Mouse (Mus musculus) embryonic facial prominence, embryonic 14.5 days (tissue): ENCODE measurements at regions not wholly inside any gene's neighbourhood (a gene's known extent, or its start where the extent isn't known, plus 50 kb on each side); places are given as distances from the start of the nearest gene placed in this dataset.
A peak's percentile ranks its signal among the peaks of the same experiment; 100 is the strongest.

Experiments used
- ATAC-seq: fragments of 200-750 bp; cut with Nextera tagmentation; 2 replicates; pipeline ENCODE4 v1.8.0; 2017; ENCODE audit warnings: low read depth, moderate number of reproducible peaks, moderate TSS enrichment
- DNase-seq: peaks from one replicate; pipeline ENCODE4 v3.0.0-alpha.2; 2015; ENCODE audit warnings: low spot score
- H3K27ac ChIP-seq: fragments of 300-500 bp; sonication (generic); replicated peaks from 2 replicates; pipeline ENCODE4 v1.5.1; 2014; ENCODE audit warnings: low read depth, mild to moderate bottlenecking, low read length, moderate library complexity
- H3K27me3 ChIP-seq: fragments of 300-500 bp; sonication (generic); replicated peaks from 2 replicates; pipeline ENCODE4 v1.6.1; 2014; ENCODE audit warnings: low read length; ENCODE audit not compliant: control insufficient read depth, insufficient read depth
- H3K36me3 ChIP-seq: fragments of 300-500 bp; sonication (generic); 2 replicates; pipeline ENCODE4 v1.6.1; 2014; ENCODE audit warnings: low read length, mixed read lengths; ENCODE audit not compliant: control insufficient read depth, insufficient read depth
- H3K4me1 ChIP-seq: fragments of 300-500 bp; sonication (generic); 2 replicates; pipeline ENCODE4 v1.6.1; 2014; ENCODE audit warnings: antibody characterized with exemption, low read length; ENCODE audit not compliant: control insufficient read depth, insufficient read depth
- H3K4me2 ChIP-seq: fragments of 300-500 bp; sonication (generic); 2 replicates; pipeline ENCODE4 v1.6.1; 2014; ENCODE audit warnings: low read depth, mild to moderate bottlenecking, low read length, moderate library complexity, mixed read lengths
- H3K4me3 ChIP-seq: fragments of 300-500 bp; sonication (generic); 2 replicates; pipeline ENCODE4 v1.5.1; 2014; ENCODE audit warnings: low read depth, mild to moderate bottlenecking, low read length
- H3K9ac ChIP-seq: fragments of 300-500 bp; sonication (generic); 2 replicates; pipeline ENCODE4 v1.6.1; 2014; ENCODE audit warnings: low read depth, mild to moderate bottlenecking, low read length, moderate library complexity, mixed read lengths
- H3K9me3 ChIP-seq: fragments of 300-500 bp; sonication (generic); 2 replicates; pipeline ENCODE4 v1.6.1; 2016; ENCODE audit warnings: low read length; ENCODE audit not compliant: control insufficient read depth
- WGBS: fragments of 180-500 bp; shearing (Covaris S2); extraction: QIAGEN DNeasy Blood & Tissue Kit; methylation state at CpG from one replicate; pipeline ENCODE4 v1.1.7; 2014; 5-methylcytosine and 5-hydroxymethylcytosine counted together

GRCm38 (mm10) chr15:96944741-96945140 lies 111.0 kb downstream of the Slc38a4 start:
- no peak for DNase-seq
- ATAC-seq = no peak
- no peaks in the 10 kb centered on the region for H3K36me3 ChIP-seq
- H3K4me1 ChIP-seq = no peaks in the 10 kb centered on the region
- H3K4me3 ChIP-seq = no peak overlapping the region
- no peak overlapping the region for H3K9ac ChIP-seq
- H3K27me3 ChIP-seq = no peaks in the 10 kb centered on the region
- no peak overlapping the region for H3K27ac ChIP-seq
- no peaks in the 10 kb centered on the region for H3K9me3 ChIP-seq
- H3K4me2 ChIP-seq = no peak overlapping the region
- 97% methylated on average over 4 of the region's 4 CpGs for WGBS

- Histone ChIP-seq H3K4me2 (no peak overlapping the region), H3K27me3 (no peaks in the 10 kb centered on the region), H3K27ac (no peak overlapping the region), H3K4me1 (no peaks in the 10 kb centered on the region), H3K4me3 (no peak overlapping the region), H3K9ac (no peak overlapping the region), H3K36me3 (no peaks in the 10 kb centered on the region), H3K9me3 (no peaks in the 10 kb centered on the region)
- 89% methylated on average over 4 of the region's 4 CpGs for WGBS
- ATAC-seq (no peak), DNase-seq (no peak)
Measured at GRCm38 (mm10) chr15:96942651-96943050, 113.1 kb downstream of the Slc38a4 start.

DNA sequence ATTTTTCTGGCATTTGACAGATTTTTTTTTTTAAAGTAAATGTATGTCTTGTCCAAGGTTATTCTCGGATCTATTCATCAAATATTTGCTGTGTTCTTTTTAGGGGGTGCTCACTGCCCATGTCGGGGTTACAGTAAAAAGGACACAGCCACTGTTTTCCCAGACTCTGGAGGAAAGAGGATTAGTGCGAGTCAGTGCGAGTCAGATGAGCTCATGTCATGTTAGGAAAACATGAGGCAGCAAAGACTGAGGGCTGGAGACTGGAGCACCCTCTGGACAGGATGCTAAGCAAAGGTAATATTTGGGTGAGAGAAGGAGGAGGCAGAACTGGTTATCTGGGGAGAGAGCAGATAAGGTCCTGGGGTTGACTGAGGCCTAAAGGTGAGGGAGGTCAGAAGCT lies 117.3 kb downstream of the Slc38a4 start:
- H3K4me2 ChIP-seq = no peak overlapping the region
- no peaks in the 10 kb centered on the region for H3K9me3 ChIP-seq
- H3K4me3 ChIP-seq = no peak overlapping the region
- no peak overlapping the region for H3K27ac ChIP-seq
- H3K9ac ChIP-seq = no peak overlapping the region
- WGBS = 61% methylated on average over 4 of the region's 4 CpGs
- H3K4me1 ChIP-seq = peaks cover 8% of the 10 kb centered on the region; the same call in 1 of the 2 replicates
- no peaks in the 10 kb centered on the region for H3K27me3 ChIP-seq
- ATAC-seq = no peak
- no peak for DNase-seq
- no peaks in the 10 kb centered on the region for H3K36me3 ChIP-seq

DNA sequence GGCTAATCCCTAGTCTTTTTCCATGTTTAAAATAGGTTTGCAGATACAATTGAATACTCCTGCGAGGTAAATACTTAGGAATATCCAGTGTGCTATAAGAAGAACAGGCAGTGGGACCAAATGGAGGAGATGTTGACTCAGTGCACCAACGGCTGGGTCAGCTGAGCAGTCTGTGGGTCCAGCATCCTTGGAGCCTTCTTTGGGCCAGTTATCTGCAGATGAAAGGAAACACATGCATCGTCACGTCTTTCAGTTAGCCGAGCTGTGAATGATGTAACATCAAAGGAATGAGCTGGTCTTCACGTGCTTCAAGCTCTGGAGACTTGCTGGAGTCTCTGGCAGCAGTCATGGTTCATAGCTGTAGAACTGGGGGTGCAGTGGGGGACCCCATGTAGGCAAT lies 118.1 kb downstream of the Slc38a4 start:
- H3K36me3 ChIP-seq = no peaks in the 10 kb centered on the region
- H3K4me1 ChIP-seq = peaks cover 8% of the 10 kb centered on the region; the same call in 1 of the 2 replicates
- no peaks in the 10 kb centered on the region for H3K27me3 ChIP-seq
- H3K4me2 ChIP-seq = no peak overlapping the region
- no peak overlapping the region for H3K27ac ChIP-seq
- H3K9ac ChIP-seq = no peak overlapping the region
- ATAC-seq (no peak), DNase-seq (no peak)
- H3K9me3 ChIP-seq = no peaks in the 10 kb centered on the region
- no peak overlapping the region for H3K4me3 ChIP-seq
- WGBS = 59% methylated on average over 6 of the region's 6 CpGs

DNA sequence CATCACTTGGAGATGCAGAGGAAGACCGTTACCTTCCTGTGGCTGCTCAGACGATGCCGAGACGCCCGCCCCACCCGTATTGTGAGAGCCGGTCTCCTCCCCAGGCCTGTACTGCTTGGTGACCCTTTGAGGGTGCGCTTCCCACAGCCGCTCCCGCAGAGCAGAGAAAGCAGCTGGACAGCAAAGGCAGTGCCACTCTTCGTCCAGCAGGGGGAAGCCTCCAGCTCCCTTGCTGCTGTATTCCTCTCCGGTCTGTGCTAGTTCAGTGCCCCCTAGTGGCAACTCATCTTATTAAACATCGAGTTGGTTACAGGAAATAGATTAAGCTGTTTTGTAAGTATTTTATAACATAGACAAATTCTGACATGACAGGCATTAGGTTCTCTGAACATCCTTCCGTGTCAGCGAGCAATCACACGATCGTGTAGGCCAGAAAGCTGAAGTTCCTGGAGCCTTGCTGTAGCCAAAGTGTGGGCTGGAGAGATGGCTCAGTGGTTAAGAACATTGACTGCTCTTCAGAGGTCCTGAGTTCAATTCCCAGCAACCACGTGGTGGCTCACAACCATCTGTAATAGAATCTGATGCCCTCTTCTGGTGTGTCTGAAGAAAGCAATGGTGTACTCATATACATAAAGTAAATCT lies 118.9 kb downstream of the Slc38a4 start:
- Histone ChIP-seq H3K4me2 (peak overlapping the region; percentile 61), H3K27ac (no peak overlapping the region), H3K4me3 (peak overlapping the region; percentile 32), H3K36me3 (no peaks in the 10 kb centered on the region), H3K4me1 (peaks cover 8% of the 10 kb centered on the region; the same call in 1 of the 2 replicates), H3K27me3 (no peaks in the 10 kb centered on the region), H3K9ac (peak overlapping the region; percentile 51), H3K9me3 (no peaks in the 10 kb centered on the region)
- DNase-seq (peak; percentile 96), ATAC-seq (peak; percentile 95)
- WGBS = 2% methylated on average over 18 of the region's 18 CpGs

- ATAC-seq (0 out of 2 replicates have a peak, but pooled peaks have one; percentile 13), DNase-seq (peak; percentile 22)
- Histone ChIP-seq H3K4me1 (peaks cover 8% of the 10 kb centered on the region; the same call in 1 of the 2 replicates), H3K36me3 (no peaks in the 10 kb centered on the region), H3K9ac (peak overlapping the region; percentile 51), H3K4me2 (peak overlapping the region; percentile 61), H3K4me3 (peak overlapping the region; percentile 32), H3K9me3 (no peaks in the 10 kb centered on the region), H3K27ac (no peak overlapping the region), H3K27me3 (no peaks in the 10 kb centered on the region)
- 42% methylated on average over 5 of the region's 5 CpGs for WGBS
Measured at GRCm38 (mm10) chr15:96936216-96936615, 119.5 kb downstream of the Slc38a4 start.

- H3K9ac ChIP-seq = no peak overlapping the region
- H3K27ac ChIP-seq = no peak overlapping the region
- no peak for ATAC-seq
Measured at GRCm38 (mm10) chr15:96933451-96933850, 122.3 kb downstream of the Slc38a4 start.

GRCm38 (mm10) chr15:96930531-96930930 lies 125.2 kb downstream of the Slc38a4 start:
- Histone ChIP-seq H3K4me3 (no peak overlapping the region), H3K9me3 (no peaks in the 10 kb centered on the region), H3K4me1 (0 out of 2 replicates have a peak, but pooled peaks cover 3% of the 10 kb centered on the region), H3K36me3 (no peaks in the 10 kb centered on the region), H3K27ac (no peak overlapping the region), H3K9ac (no peak overlapping the region), H3K27me3 (no peaks in the 10 kb centered on the region), H3K4me2 (no peak overlapping the region)
- DNase-seq = no peak
- ATAC-seq = no peak
- 74% methylated on average over 6 of the region's 6 CpGs for WGBS

More at GRCm38 (mm10) chr15:96933451-96933850, 122.3 kb downstream of the Slc38a4 start:
- Histone ChIP-seq H3K9me3 (no peaks in the 10 kb centered on the region), H3K4me3 (no peak overlapping the region), H3K27me3 (no peaks in the 10 kb centered on the region), H3K36me3 (no peaks in the 10 kb centered on the region), H3K4me2 (no peak overlapping the region), H3K4me1 (peaks cover 8% of the 10 kb centered on the region; the same call in 1 of the 2 replicates)
- 33% methylated on average over 3 of the region's 3 CpGs for WGBS
- DNase-seq = peak; percentile 15

DNA sequence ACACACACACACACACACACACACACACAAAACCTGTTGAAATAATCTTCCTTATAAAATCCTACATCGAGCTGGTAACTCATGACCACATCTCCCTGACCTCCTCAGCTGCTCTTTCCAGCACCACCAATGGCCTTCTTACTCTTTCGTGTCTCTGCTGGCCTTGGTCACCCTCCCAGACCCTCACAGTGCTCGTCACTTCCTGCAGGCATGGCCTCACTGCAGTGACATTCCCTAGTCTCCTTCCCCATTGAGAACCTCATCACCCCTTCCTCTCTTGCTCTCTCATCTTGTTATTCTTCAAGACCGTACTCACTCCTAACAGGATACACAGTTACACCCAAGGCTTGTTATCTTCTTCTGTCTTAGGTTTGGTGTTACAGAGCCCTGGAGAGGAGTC lies 126.0 kb downstream of the Slc38a4 start:
- H3K9ac ChIP-seq = no peak overlapping the region
- DNase-seq = no peak
- no peak overlapping the region for H3K4me2 ChIP-seq
- 88% methylated on average over 4 of the region's 4 CpGs for WGBS
- H3K27me3 ChIP-seq = no peaks in the 10 kb centered on the region
- no peak overlapping the region for H3K27ac ChIP-seq
- no peaks in the 10 kb centered on the region for H3K36me3 ChIP-seq
- no peak for ATAC-seq
- no peaks in the 10 kb centered on the region for H3K9me3 ChIP-seq
- no peak overlapping the region for H3K4me3 ChIP-seq
- 0 out of 2 replicates have a peak, but pooled peaks cover 3% of the 10 kb centered on the region for H3K4me1 ChIP-seq
